Mouse (Mus musculus) erythroid progenitor cell, adult 5-6 weeks (primary cell): Measurements from ENCODE around the gene Arl15. TPM values are rescaled to one million over a fixed set of nuclear protein-coding genes. Genes with fewer than 3 reads are reported as not detected.

Experiments used
- ATAC-seq: replicated peaks from 2 replicates; pipeline ENCODE4 v1.8.0; 2016; ENCODE audit warnings: moderate number of reproducible peaks, mild to moderate bottlenecking, moderate TSS enrichment, inconsistent platforms; ENCODE audit not compliant: poor library complexity, low FRiP score, severe bottlenecking
- total RNA-seq, 2 experiments: library from RNA; stranded (forward) in 1 of 2; stranded (reverse) in 1 of 2; fragments of 150-400 nt in 1 of 2; fragments of 186-747, 209-891 nt in 1 of 2; gene quantifications; 2 replicates each; pipeline versions ENCODE4 v1.2.3 to v1.2.4; 2015 to 2017; ENCODE audit warnings: low replicate concordance in 2 of 2

The Arl15 gene
- total RNA-seq, 2 experiments from 2014 or later, result 10.5 to 23.5 TPM

- no peak for ATAC-seq
Measured at GRCm38 (mm10) chr13:113972401-113972800, 178.1 kb downstream of the Arl15 start.

- no peak for ATAC-seq
Measured at GRCm38 (mm10) chr13:113974866-113975265, 180.6 kb downstream of the Arl15 start.

DNA sequence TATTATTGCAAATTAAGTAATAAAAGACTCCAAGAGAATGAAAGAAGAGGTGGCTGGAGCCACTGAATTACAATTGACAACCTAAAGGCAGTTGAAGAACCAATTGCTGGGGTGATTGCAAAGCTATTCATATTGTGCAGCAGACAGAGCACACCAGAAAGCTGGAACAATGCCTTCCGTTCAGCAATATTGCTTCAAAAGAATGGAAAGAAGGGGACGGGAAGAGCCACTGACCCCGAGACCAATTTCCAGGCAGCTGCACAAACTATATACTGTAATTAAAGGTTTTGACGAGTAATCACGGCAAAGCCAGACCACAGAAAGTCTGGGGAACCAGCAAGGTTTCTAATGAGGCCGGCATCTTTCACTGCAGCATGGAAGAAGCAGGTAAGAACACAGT, 181.4 kb downstream of the Arl15 start:
- no peak for ATAC-seq

GRCm38 (mm10) chr13:113976936-113977335, 182.6 kb downstream of the Arl15 start:
- no peak for ATAC-seq

DNA sequence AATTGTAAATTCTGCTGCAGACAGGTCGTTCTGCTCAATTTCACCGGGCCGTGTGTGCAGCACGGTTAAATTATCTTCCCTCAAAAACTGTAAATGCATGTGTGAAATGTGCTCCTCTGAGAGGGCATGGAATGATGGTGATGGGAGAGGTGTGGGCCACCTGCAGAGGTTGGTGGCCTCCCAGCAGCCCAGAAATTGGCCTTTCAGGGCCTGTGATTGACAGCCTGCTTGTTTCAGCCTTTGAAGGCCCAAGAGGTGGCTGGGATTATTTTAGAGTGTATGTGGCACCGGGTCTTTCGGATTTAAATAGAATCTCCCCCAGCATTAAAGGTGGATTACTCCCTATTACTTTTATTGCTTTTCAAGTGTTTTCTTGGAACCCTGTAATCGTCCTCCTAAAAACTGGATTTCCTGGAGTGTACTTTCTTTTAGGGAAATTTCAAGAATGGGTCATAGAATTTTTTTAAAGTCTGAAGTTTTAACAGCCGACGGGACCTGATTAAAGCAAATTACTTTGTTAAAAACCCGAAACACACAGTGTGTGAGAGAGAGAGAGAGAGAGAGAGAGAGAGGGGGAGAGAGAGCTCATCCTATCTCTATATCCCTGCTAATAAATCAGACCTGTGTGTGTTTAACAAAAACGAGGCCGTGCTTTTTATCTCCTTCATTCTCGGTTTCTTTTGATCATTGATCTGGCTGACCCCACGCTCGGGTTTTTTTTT, 186.6 kb downstream of the Arl15 start:
- no peak for ATAC-seq

DNA sequence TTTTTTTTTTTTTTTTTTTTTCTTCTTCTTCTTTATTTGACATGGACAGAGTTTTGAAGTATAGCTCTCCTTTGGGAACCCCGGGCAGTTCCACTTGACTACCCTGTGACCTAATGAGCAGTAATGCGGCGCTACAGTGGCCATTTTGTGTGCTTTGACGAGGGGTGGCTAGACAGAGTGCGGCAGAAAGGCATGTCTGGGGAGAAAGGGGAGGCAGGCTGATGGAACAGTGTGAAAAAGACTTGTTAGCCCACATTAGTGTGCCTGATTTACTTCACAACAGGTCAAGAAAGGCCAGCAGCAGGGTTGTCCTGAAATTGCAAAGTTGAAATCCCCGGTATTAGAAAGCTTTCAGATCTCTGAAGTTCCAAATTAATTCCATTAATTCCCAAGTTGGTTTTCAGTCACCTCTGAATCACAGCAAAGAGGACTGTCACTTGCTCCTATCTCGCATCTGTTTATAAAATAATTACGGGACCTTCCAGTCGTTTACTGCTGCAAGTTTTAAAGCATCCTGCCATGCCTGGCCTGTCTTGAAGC, 187.2 kb downstream of the Arl15 start:
- no peak for ATAC-seq

GRCm38 (mm10) chr13:113983633-113984032, 189.3 kb downstream of the Arl15 start:
- ATAC-seq, result no peak

DNA sequence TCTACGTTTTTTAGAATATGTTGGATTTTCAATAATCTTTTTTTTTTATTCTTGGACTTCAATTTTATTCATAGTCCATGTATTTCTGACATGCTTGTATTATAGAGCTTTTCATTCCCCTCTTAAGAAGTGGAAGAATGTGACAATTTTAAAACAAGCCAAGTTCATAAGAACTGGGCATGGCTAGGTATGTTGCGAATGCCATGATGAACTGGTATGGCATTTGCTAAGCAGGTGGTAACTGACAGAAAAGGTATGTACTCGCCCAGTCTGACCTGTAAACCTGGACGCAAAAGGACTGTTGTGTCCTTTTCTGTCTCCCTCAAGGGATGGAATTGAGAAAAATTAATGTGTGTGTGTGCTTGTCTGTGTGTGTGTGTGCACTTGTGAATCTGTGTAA, 190.2 kb downstream of the Arl15 start:
- no peak for ATAC-seq

DNA sequence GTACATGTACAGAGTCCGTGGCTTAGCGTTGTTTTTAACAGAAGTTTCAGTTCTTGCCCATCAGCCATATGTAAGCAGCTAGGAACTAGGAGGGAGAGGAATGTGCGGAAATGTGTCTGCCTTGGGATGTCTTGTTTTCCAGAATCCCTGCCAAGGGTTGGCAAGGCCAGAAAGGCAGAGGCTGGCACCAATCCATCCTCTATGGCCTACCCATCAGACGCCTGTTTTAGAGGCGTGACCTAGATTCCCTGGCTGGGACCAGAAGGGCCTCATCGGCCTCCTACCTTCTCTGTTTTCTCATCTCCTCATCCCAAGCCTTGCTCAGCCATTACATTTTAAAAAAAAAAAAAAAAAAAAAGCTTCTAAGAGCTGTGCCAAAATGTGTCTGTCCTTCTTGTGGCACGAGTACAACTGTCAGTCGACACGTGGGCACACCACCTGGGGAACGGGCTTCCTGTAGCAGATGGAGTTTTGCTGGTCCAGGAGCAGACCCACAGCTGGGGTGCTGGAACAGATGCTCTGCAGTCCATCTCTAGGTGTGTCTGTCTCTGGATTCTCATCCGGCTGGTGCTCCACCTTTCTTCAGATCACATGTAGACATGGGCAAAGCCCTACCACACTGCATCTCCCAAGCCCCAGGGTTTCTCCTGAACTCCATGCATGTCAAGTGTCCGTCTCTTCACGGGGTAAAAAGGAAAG, 192.7 kb downstream of the Arl15 start:
- ATAC-seq, result no peak

GRCm38 (mm10) chr13:113990247-113990646, 195.9 kb downstream of the Arl15 start:
- no peak for ATAC-seq

GRCm38 (mm10) chr13:113990701-113991100, 196.4 kb downstream of the Arl15 start:
- ATAC-seq, result no peak

DNA sequence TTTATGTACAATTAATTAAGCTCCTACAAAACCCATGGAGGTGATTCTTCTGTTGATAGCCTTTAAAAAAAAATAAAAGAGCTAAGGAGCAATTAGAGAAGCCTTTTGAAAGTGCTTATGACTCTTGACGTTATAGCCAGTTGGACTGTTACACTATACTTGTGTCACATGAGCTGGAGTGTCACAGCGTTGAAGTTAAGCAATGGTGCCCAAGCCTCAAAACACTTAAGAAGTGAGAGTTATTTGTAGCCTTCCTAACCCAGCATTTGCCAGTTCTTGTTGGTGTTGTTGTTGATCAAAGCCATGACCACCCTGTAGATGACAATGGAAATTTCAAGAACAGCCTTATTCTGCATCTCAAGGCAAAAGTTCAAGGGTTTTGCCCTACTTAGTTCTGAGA, 198.8 kb downstream of the Arl15 start:
- no peak for ATAC-seq

DNA sequence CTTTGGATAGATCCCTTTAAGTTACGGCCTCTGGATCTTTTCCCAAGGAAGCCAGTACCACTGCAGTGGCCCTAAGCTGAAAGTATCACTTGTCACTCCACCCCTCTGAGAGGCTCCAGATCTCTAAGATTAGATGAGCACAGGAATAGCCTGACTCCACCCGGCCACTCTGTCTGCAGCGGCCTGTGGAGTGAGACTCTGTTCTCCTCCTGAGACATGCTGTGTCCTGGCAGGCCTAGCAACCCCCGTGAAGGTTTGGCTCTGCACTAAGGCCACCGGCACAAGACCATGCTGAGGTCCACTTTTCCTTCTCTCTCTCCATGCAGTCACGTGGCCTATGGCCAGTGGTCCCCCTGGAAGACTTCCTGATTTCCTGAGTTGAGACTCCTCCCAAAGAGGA, 200.3 kb downstream of the Arl15 start:
- no peak for ATAC-seq

DNA sequence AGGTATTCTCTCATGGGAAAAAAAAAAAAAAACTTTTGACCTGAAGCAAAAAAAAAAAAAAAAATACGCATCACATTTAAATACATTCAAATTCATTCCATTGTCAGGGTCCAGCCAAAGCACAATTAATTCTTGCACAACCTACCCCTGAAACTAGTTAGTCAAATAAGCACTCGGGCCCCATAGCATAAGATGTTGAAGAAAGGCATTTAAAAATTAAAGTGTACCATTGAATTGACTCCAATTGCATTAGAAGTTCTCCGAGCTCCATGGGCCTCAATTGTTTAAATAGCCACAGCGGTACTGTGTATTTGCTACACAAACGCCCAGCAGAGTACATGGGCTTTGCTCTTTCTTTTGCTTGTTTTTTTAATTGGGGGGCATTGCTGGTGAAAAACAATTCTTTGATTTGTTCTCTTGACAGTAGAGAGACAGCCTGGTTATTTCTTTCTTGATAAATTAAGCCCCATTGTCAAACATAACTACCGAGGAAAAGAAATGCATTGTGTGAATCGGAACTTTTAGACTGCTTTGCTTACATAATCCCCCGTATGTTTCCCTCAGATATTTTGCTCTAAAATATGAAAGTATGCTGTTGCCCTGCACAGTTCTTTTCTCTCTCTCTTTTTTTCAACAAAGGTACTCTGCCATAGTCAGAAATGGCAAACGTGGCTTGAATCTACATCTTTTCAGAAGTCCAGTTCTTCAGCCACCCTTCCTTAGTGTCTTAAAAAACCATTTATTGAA, 201.4 kb downstream of the Arl15 start:
- no peak for ATAC-seq

DNA sequence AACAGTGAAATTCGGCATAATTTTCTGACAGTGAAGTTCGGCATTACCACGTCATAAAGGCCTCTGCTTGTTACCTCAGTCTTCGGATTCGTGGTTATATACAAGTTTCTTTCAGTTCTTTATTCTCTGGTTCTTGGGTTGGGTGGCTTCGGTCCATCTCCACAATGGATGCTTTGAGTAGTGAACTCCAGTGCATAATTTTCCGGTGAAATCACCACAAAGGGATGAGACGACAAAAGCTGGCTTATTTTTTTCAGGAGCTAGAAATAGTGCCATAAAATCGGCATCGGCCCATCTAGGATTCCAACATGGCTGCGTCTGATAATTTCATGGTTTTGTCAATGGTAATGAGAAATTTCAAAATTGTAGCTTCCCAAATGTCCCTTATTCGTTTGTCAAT, 204.5 kb downstream of the Arl15 start:
- no peak for ATAC-seq

DNA sequence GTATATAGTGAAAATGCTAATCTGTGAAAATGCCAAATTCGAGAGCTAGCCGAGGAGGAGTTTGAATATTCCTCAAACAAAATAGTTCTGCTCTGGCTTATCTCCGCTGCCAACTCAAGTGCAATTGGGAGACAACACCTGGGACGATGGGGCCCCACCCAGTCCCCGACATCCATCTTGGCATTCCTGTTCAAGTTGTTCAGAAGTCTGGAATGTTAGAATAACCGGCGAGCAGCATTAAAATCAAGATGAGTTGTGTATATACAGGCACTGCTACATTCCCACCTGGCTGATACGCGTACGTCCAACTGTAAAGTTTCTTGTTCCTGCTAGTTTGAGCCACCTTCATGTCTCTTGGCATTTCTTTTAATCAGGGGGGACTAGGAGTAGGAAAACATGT, 209.2 kb downstream of the Arl15 start:
- ATAC-seq, result no peak

DNA sequence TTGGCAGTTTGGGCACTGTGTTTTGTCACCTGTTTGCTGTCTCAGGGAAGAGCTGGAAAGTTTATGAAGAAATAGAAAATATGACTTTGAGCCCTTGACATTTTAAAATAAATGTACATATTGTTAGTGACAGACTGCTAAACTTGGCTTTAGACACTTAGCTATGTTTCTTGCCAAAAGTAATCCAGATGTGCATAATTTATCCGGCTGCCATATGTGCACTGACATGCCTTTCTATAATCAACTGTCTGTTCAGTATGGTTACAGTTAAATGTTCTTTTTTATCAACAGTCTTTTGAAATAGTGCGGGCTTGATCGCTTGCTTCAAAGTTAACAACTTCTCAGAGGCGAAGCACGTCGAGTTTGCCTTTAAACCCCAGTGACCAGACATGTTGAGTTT, 209.9 kb downstream of the Arl15 start:
- ATAC-seq, result no peak

- ATAC-seq, result no peak
Measured at GRCm38 (mm10) chr13:114009786-114010185, 215.5 kb downstream of the Arl15 start.

DNA sequence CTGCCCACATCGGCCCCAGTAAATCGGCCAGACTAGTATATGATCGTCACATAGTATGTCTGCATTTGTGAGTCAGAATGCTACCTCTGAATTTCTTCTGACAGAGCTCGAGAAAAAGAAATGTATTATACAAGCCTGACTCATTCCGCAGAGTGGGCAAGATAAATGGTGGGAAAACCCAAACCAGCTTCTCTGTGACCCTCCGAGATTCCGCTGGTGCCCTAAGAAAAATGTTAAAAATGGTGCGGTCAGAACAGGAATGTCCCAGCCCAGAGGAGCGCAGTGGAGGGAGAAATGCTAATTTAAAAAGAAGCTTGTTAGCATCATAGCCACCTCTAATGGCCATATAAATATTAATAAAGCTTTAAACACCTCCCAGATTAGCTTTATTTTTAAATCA, 216.2 kb downstream of the Arl15 start:
- ATAC-seq, result no peak

DNA sequence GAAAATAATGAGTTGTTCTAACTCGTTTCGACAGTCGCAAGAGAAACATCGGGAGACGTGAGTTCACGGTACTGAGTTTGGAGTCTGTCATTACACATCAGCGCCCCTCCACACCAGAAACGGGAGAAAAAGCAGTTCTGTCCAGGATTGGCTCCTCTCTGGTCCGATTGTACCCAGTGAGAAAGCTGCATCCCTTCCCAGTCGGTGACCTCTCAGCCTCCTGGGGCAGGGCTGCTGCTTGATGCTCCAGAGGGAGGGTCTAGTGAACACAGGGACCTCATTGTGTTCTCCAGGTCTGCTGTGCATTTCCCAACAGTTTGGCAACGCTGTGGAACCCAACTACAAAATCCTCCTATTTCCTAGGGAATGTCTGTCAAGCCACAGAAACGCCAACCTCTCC, 216.7 kb downstream of the Arl15 start:
- no peak for ATAC-seq

GRCm38 (mm10) chr13:114017928-114018327, 223.6 kb downstream of the Arl15 start:
- ATAC-seq, result no peak
